Mouse (Mus musculus): Measurements from ENCODE around the gene Trp53. TPM values are rescaled to one million over a fixed set of nuclear protein-coding genes. Genes with fewer than 3 reads are reported as not detected.

The Trp53 gene
- total and polyA plus RNA-seq, 2 experiments from 2014 or later: 30.3 to 34.5 TPM

DNA sequence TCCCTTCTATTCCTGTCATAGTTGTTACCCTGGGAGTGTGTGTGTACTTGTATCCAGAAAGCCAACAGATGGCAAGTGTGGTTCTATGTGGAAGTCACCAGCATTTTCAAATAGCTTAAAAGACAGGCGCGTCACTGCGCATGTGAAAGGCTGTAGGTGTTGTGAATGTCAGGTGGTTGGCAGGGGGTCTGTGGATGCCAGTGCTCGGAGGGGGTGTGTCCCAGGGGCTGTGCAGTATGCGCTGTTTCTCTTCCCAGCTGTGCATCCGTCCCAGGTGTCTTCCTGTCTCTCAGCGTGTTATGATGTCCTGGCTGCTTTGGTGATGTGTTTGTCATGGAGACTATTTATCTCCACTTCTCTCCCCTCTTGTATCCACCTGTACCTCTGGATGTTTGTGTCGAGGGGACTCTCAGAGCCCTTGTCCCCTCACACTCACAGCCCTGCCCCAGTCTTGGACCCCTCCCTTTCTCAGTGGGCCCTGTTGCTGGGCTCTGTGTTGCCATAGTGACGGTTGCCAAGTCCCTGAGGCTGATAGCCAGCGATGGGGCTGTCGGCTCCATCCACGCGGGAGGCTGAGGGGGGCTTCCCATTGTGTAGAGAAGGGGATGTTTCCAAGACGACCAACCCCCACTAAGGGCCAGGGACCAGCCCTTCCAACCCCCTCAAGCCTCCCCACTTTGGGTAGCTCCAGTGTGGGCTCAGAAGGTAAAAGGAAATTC, 27.4 kb upstream of the Trp53 start:
- Histone ChIP-seq H3K4me3 (ENCODE audit: low read depth, low read length) (no peak overlapping the region), H3K4me1 (ENCODE audit: insufficient read depth, low read length) (peaks cover 47% of the 10 kb centered on the region), H3K4me2 (ENCODE audit: low read depth, low read length, poor library complexity, severe bottlenecking) (peak overlapping the region; percentile 46), H3K9ac (replicated peaks; ENCODE audit: low read length, poor library complexity, severe bottlenecking) (peak overlapping the region; percentile 46), H3K9me3 (ENCODE audit: low read length) (no peaks in the 10 kb centered on the region), H3K27me3 (ENCODE audit: insufficient read depth, low read length) (no peaks in the 10 kb centered on the region), H3K27ac (ENCODE audit: low read depth, low read length) (peak overlapping the region; percentile 91), H3K36me3 (ENCODE audit: insufficient read depth, low read length) (peaks cover 23% of the 10 kb centered on the region)
- ATAC-seq (ENCODE audit: low FRiP score) (peak; percentile 82), DNase-seq (ENCODE audit: low spot score) (peak; percentile 90)
- no peak for TF ChIP-seq CTCF (IDR thresholded peaks at IDR 0.05)
- WGBS: 4% methylated on average over 14 of the region's 14 CpGs

DNA sequence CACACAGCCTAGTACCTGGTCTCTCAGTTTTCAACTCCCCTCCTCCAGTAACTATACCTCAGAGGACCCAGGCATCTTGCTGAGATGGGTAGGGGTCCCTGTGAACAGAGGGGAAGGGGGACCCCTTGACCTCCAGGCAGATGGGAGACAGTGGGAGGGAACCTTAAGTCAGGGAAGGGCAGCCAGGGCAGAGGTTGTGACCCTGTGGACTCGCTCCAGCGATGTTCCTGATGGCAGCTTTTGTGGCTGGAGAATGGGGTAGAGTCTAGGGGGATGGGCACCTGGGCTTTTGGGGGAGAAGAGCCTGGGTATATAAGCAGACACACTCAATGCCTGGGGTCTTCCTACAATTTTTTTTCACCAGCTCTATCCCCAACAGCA, 26.8 kb upstream of the Trp53 start:
- no peaks in the 10 kb centered on the region for H3K9me3 ChIP-seq (ENCODE audit: low read length)
- no peak for ATAC-seq (ENCODE audit: low FRiP score)
- H3K36me3 ChIP-seq (ENCODE audit: insufficient read depth, low read length): peaks cover 23% of the 10 kb centered on the region
- peaks cover 48% of the 10 kb centered on the region for H3K4me1 ChIP-seq (ENCODE audit: insufficient read depth, low read length)
- no peak overlapping the region for H3K4me3 ChIP-seq (ENCODE audit: low read depth, low read length)
- H3K27me3 ChIP-seq (ENCODE audit: insufficient read depth, low read length): no peaks in the 10 kb centered on the region
- H3K27ac ChIP-seq (ENCODE audit: low read depth, low read length): peak overlapping the region; percentile 91
- no peak for TF ChIP-seq CTCF (IDR thresholded peaks at IDR 0.05)
- peak overlapping the region; percentile 46 for H3K9ac ChIP-seq (replicated peaks; ENCODE audit: low read length, poor library complexity, severe bottlenecking)
- no peak for DNase-seq (ENCODE audit: low spot score)
- 17% methylated on average over 2 of the region's 2 CpGs for WGBS
- H3K4me2 ChIP-seq (ENCODE audit: low read depth, low read length, poor library complexity, severe bottlenecking): peak overlapping the region; percentile 46

DNA sequence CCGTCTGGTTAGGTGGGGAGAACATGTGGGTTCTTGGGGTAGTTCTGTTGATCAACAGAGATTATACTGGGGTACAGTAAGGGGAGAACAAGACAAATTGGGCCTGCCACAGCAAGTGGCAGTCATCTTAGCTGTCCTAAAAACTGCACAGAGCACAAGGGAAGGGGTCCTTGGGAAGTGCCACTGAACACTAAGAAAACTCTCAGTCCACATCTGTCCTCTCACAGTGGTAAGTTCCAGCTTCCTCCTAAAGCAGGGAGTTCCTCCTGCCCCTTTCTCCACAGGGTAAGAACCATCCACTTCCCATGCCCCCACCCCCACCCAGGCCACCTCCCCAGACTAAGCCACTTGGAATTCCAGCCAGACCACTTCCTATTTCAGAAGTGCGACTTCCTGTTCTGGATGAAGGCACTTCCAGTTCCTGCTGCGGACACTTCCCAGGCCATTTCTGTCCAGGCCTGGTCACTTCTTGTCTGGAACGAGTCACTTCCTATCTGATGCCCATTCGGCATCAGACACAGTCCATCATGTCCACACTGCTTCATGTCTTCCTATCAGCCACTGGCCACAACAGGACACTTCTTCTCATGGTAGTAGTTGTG, 25.5 kb upstream of the Trp53 start:
- peak overlapping the region; percentile 51 for H3K27ac ChIP-seq (ENCODE audit: low read depth, low read length)
- H3K4me2 ChIP-seq (ENCODE audit: low read depth, low read length, poor library complexity, severe bottlenecking): no peak overlapping the region
- ATAC-seq (ENCODE audit: low FRiP score): no peak
- DNase-seq (ENCODE audit: low spot score): no peak
- WGBS: 81% methylated on average over 5 of the region's 5 CpGs
- H3K27me3 ChIP-seq (ENCODE audit: insufficient read depth, low read length): no peaks in the 10 kb centered on the region
- H3K9me3 ChIP-seq (ENCODE audit: low read length): no peaks in the 10 kb centered on the region
- TF ChIP-seq CTCF (IDR thresholded peaks at IDR 0.05): no peak
- peaks cover 23% of the 10 kb centered on the region for H3K36me3 ChIP-seq (ENCODE audit: insufficient read depth, low read length)
- H3K9ac ChIP-seq (replicated peaks; ENCODE audit: low read length, poor library complexity, severe bottlenecking): 0 out of 2 replicates have a peak overlapping the region, but pooled peaks have one; percentile 33
- H3K4me3 ChIP-seq (ENCODE audit: low read depth, low read length): no peak overlapping the region
- H3K4me1 ChIP-seq (ENCODE audit: insufficient read depth, low read length): peaks cover 45% of the 10 kb centered on the region

DNA sequence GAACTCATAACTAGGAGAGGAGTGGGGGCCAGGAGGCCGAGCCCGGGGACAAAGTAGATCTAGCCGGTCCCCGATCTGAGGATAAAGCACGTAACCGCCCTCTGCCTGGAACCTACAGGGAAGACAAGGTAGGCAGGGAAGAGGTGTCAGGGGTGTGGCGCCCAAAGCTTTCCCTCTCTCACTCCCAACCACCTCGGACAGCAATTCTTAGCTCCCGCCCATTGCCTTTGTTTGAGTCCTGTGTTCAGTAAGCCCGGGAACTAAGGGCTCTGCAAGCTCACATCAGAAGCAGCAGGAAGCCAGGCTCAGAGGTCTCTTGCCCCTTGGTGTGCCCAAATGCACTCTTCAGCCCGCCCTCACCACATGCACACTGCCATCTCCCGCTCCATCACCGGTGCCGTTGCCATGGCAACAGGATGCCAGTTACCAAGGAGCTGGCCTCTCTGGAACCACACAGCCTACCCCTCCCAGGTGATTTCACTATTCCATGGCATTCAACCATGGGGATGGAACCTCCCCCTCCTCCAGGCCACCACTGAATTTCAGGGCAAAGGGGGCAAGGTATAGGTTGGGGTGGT, 22.7 kb upstream of the Trp53 start:
- peak overlapping the region; percentile 83 for H3K4me2 ChIP-seq (ENCODE audit: low read depth, low read length, poor library complexity, severe bottlenecking)
- H3K27me3 ChIP-seq (ENCODE audit: insufficient read depth, low read length): no peaks in the 10 kb centered on the region
- DNase-seq (ENCODE audit: low spot score) (peak; percentile 83), ATAC-seq (ENCODE audit: low FRiP score) (no peak)
- TF ChIP-seq CTCF (IDR thresholded peaks at IDR 0.05): no peak
- no peaks in the 10 kb centered on the region for H3K9me3 ChIP-seq (ENCODE audit: low read length)
- peak overlapping the region; percentile 61 for H3K9ac ChIP-seq (replicated peaks; ENCODE audit: low read length, poor library complexity, severe bottlenecking)
- 8% methylated on average over 14 of the region's 14 CpGs for WGBS
- H3K4me3 ChIP-seq (ENCODE audit: low read depth, low read length): peak overlapping the region; percentile 91
- peaks cover 51% of the 10 kb centered on the region for H3K4me1 ChIP-seq (ENCODE audit: insufficient read depth, low read length)
- H3K36me3 ChIP-seq (ENCODE audit: insufficient read depth, low read length): peaks cover 23% of the 10 kb centered on the region
- H3K27ac ChIP-seq (ENCODE audit: low read depth, low read length): peak overlapping the region; percentile 65

DNA sequence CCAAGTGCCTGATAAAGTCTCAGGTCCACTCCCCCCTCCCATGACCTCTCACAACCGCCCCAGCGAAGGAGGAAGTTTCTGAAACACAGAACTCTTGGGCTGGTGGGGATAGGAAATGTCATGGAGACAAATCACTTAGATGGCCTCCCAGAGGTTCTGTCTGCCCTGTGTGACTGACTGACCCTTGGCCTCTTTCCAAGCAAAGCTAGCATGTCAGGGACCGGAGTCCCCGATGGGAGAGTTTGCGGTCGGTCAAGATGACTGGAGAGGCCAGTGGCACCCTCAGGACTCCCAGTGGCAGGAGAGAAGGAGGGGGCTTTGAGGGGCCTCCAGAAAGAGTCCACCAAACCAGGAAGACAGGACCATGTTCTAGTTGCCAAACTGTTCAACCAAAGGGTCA, 21.4 kb upstream of the Trp53 start:
- Histone ChIP-seq H3K4me1 (ENCODE audit: insufficient read depth, low read length) (peaks cover 39% of the 10 kb centered on the region), H3K9me3 (ENCODE audit: low read length) (no peaks in the 10 kb centered on the region), H3K9ac (replicated peaks; ENCODE audit: low read length, poor library complexity, severe bottlenecking) (peak overlapping the region; percentile 98), H3K4me3 (ENCODE audit: low read depth, low read length) (peak overlapping the region; percentile 91), H3K27me3 (ENCODE audit: insufficient read depth, low read length) (no peaks in the 10 kb centered on the region), H3K4me2 (ENCODE audit: low read depth, low read length, poor library complexity, severe bottlenecking) (peak overlapping the region; percentile 83), H3K27ac (ENCODE audit: low read depth, low read length) (peak overlapping the region; percentile 91), H3K36me3 (ENCODE audit: insufficient read depth, low read length) (peaks cover 28% of the 10 kb centered on the region)
- TF ChIP-seq CTCF (IDR thresholded peaks at IDR 0.05): no peak
- whole genome bisulfite sequencing: 11% methylated on average over 6 of the region's 6 CpGs
- no peak for DNase-seq (ENCODE audit: low spot score)
- ATAC-seq (ENCODE audit: low FRiP score): no peak

DNA sequence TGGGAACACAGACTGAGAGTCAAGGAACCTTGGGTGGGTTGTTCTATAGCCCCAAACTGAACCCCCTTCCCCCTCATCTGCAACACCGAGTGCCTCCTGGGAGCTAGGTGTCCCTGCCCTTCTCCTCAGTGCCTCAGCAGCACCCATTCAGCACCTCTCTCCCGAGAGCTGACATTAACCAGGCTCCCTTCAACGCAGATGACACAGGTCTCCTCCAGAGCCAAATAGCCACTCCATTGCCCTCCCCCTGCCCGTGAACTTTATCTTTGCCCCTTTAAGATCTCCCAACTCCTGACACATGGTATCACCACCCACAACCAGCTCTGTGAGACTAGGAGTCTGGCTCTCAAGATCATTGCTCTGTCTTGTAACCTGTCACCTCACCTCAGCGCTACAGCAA, 21.0 kb upstream of the Trp53 start:
- Histone ChIP-seq H3K27ac (ENCODE audit: low read depth, low read length) (peak overlapping the region; percentile 91), H3K27me3 (ENCODE audit: insufficient read depth, low read length) (no peaks in the 10 kb centered on the region), H3K4me1 (ENCODE audit: insufficient read depth, low read length) (peaks cover 37% of the 10 kb centered on the region), H3K4me3 (ENCODE audit: low read depth, low read length) (peak overlapping the region; percentile 91), H3K4me2 (ENCODE audit: low read depth, low read length, poor library complexity, severe bottlenecking) (peak overlapping the region; percentile 83), H3K9me3 (ENCODE audit: low read length) (no peaks in the 10 kb centered on the region), H3K36me3 (ENCODE audit: insufficient read depth, low read length) (peaks cover 29% of the 10 kb centered on the region), H3K9ac (replicated peaks; ENCODE audit: low read length, poor library complexity, severe bottlenecking) (peak overlapping the region; percentile 98)
- WGBS: 4% methylated on average over 5 of the region's 5 CpGs
- TF ChIP-seq CTCF (IDR thresholded peaks at IDR 0.05): no peak
- ATAC-seq (ENCODE audit: low FRiP score) (no peak), DNase-seq (ENCODE audit: low spot score) (no peak)

All from midbrain, postnatal 0 days (tissue).